Mouse (Mus musculus) kidney, postnatal 0 days (tissue): ENCODE measurements around the gene Ift52. TPM values are rescaled to one million over a fixed set of nuclear protein-coding genes. Genes with fewer than 3 reads are reported as not detected.

Source experiments
- ATAC-seq: fragments of 200-750 bp; cut with Nextera tagmentation; replicated peaks from 2 replicates; pipeline ENCODE4 v1.8.0; 2017; ENCODE audit warnings: low read depth, moderate number of reproducible peaks, moderate TSS enrichment, moderate library complexity; ENCODE audit not compliant: low FRiP score
- DNase-seq: peaks from one replicate; pipeline ENCODE4 v3.0.0-alpha.2; 2016; ENCODE audit warnings: low spot score
- H3K27ac ChIP-seq: fragments of 300-500 bp; sonication (generic); 2 replicates; pipeline ENCODE4 v1.5.1; 2014; ENCODE audit warnings: mild to moderate bottlenecking
- H3K27me3 ChIP-seq: fragments of 300-500 bp; sonication (generic); 2 replicates; pipeline ENCODE4 v1.6.1; 2014; ENCODE audit warnings: low read length, mixed read lengths; ENCODE audit not compliant: insufficient read depth
- H3K36me3 ChIP-seq: fragments of 300-500 bp; sonication (generic); 2 replicates; pipeline ENCODE4 v1.6.1; 2014; ENCODE audit warnings: low read length, mixed read lengths; ENCODE audit not compliant: insufficient read depth
- H3K4me1 ChIP-seq: fragments of 300-500 bp; sonication (generic); replicated peaks from 2 replicates; pipeline ENCODE4 v1.6.1; 2014; ENCODE audit warnings: antibody characterized with exemption, low read length, mixed read lengths; ENCODE audit not compliant: insufficient read depth
- H3K4me2 ChIP-seq: fragments of 300-500 bp; sonication (generic); 2 replicates; pipeline ENCODE4 v1.6.1; 2014; ENCODE audit warnings: mild to moderate bottlenecking, low read length, moderate library complexity, mixed read lengths
- H3K4me3 ChIP-seq: fragments of 300-500 bp; sonication (generic); replicated peaks from 2 replicates; pipeline ENCODE4 v1.5.1; 2014; ENCODE audit warnings: low read depth, low read length
- H3K9ac ChIP-seq: fragments of 300-500 bp; sonication (generic); 2 replicates; pipeline ENCODE4 v1.6.1; 2014; ENCODE audit warnings: low read depth, low read length
- H3K9me3 ChIP-seq: fragments of 300-500 bp; sonication (generic); replicated peaks from 2 replicates; pipeline ENCODE4 v1.6.1; 2016; ENCODE audit warnings: low read length, inconsistent platforms, mixed read lengths
- CTCF ChIP-seq: IDR thresholded peaks from 2 replicates; pipeline ENCODE4 v1.5.1; 2016; ENCODE audit warnings: antibody characterized with exemption, low read depth, mild to moderate bottlenecking, moderate library complexity
- WGBS: fragments of 180-500 bp; shearing (Covaris S2); extraction: QIAGEN DNeasy Blood & Tissue Kit; methylation state at CpG from one replicate; pipeline ENCODE4 v1.1.7; 2014; 5-methylcytosine and 5-hydroxymethylcytosine counted together
- polyA plus RNA-seq: library from polyadenylated mRNA; unstranded; fragments of >200 nt; fragmentation: Nextera tagmentation; extraction: Ambion mirVana; gene quantifications from 2 replicates; pipeline ENCODE4 v1.2.1, GENCODE M21; 2015

Ift52 gene
- polyA plus RNA-seq, 1 experiment from 2014 or later = 53.5 TPM

- no peak for ATAC-seq
- no peak overlapping the region for H3K4me3 ChIP-seq
- DNase-seq = no peak
Measured at GRCm38 (mm10) chr2:163074006-163074405, 56.9 kb downstream of the Ift52 start.

GRCm38 (mm10) chr2:163074808-163075207 is 57.7 kb downstream of the Ift52 start:
- Histone ChIP-seq H3K4me2 (no peak overlapping the region), H3K27ac (no peak overlapping the region), H3K9me3 (no peaks in the 10 kb centered on the region), H3K36me3 (no peaks in the 10 kb centered on the region), H3K4me1 (no peaks in the 10 kb centered on the region), H3K4me3 (no peak overlapping the region), H3K9ac (no peak overlapping the region), H3K27me3 (no peaks in the 10 kb centered on the region)
- no peak for DNase-seq
- no peak for TF ChIP-seq CTCF
- 90% methylated on average over 12 of the region's 12 CpGs for WGBS
- 0 out of 2 replicates have a peak, but pooled peaks have one; percentile 43 for ATAC-seq

More at GRCm38 (mm10) chr2:163074006-163074405, 56.9 kb downstream of the Ift52 start:
- no peaks in the 10 kb centered on the region for H3K36me3 ChIP-seq
- H3K4me2 ChIP-seq = no peak overlapping the region
- H3K27ac ChIP-seq = no peak overlapping the region
- no peaks in the 10 kb centered on the region for H3K4me1 ChIP-seq
- H3K9ac ChIP-seq = no peak overlapping the region
- no peaks in the 10 kb centered on the region for H3K27me3 ChIP-seq
- 73% methylated on average over 7 of the region's 7 CpGs for WGBS
- no peak for TF ChIP-seq CTCF
- no peaks in the 10 kb centered on the region for H3K9me3 ChIP-seq

DNA sequence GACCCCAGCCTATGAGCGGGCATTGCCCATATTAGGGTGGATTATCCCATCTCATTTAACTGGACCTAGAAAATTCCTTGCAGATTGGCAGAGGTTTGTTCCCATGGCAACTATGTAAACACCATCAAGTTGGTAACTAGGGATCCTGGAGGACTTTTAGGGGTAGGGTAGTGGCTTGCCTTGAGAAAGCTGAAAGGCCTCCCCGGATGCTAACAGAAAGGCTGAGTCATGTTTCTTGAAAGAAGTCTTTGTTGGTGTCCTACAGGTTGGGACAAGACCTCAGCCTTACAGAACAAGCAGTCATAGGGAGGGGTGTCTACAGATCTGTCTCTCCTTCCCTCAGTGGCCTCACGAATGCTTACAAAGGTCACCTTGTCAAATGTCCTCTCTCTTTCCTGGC is 58.1 kb downstream of the Ift52 start:
- H3K9me3 ChIP-seq = no peaks in the 10 kb centered on the region
- no peak overlapping the region for H3K4me2 ChIP-seq
- WGBS = 90% methylated on average over 3 of the region's 3 CpGs
- no peak overlapping the region for H3K27ac ChIP-seq
- H3K27me3 ChIP-seq = no peaks in the 10 kb centered on the region
- H3K9ac ChIP-seq = no peak overlapping the region
- TF ChIP-seq CTCF = no peak
- no peak overlapping the region for H3K4me3 ChIP-seq
- no peak for DNase-seq
- H3K4me1 ChIP-seq = no peaks in the 10 kb centered on the region
- no peaks in the 10 kb centered on the region for H3K36me3 ChIP-seq
- no peak for ATAC-seq

DNA sequence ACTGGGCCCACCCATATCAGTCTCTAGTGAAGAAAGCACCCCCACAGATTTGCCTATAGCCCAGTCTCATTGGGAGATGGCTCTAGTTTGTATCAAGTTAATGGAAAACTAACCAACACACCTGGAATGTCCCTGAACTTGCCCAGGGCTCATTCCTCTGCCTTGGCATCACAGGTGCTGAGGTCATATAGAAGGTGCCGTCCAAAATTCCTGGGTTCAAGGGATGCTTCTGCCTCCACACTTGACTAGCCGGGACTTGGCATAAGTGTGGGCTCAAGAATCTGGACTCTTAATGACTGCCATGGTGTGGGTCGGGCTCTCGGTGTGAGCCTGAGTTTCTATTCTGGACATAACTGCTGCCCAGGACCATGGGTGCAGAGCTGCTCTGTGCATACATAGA is 61.9 kb downstream of the Ift52 start:
- no peak overlapping the region for H3K27ac ChIP-seq
- ATAC-seq (no peak), DNase-seq (no peak)
- no peak overlapping the region for H3K9ac ChIP-seq
- no peak overlapping the region for H3K4me2 ChIP-seq
- H3K9me3 ChIP-seq = no peaks in the 10 kb centered on the region
- no peak overlapping the region for H3K4me3 ChIP-seq
- no peaks in the 10 kb centered on the region for H3K27me3 ChIP-seq
- 89% methylated on average over 4 of the region's 4 CpGs for WGBS
- no peaks in the 10 kb centered on the region for H3K36me3 ChIP-seq
- H3K4me1 ChIP-seq = no peaks in the 10 kb centered on the region
- TF ChIP-seq CTCF = no peak

- ATAC-seq = peak; percentile 30; the same call in 1 of the 2 replicates
- 44% methylated on average over 5 of the region's 5 CpGs for WGBS
Measured at GRCm38 (mm10) chr2:163082591-163082990, 65.4 kb downstream of the Ift52 start.

GRCm38 (mm10) chr2:163084519-163084918 is 67.4 kb downstream of the Ift52 start:
- Histone ChIP-seq H3K4me2 (no peak overlapping the region), H3K36me3 (no peaks in the 10 kb centered on the region), H3K27me3 (no peaks in the 10 kb centered on the region), H3K9ac (no peak overlapping the region), H3K9me3 (no peaks in the 10 kb centered on the region), H3K4me1 (no peaks in the 10 kb centered on the region), H3K4me3 (no peak overlapping the region), H3K27ac (no peak overlapping the region)
- DNase-seq (no peak), ATAC-seq (no peak)
- no peak for TF ChIP-seq CTCF
- 90% methylated on average over 3 of the region's 3 CpGs for WGBS

More at GRCm38 (mm10) chr2:163082591-163082990, 65.4 kb downstream of the Ift52 start:
- no peak overlapping the region for H3K9ac ChIP-seq
- no peaks in the 10 kb centered on the region for H3K27me3 ChIP-seq
- peak; percentile 54 for DNase-seq
- no peak overlapping the region for H3K27ac ChIP-seq
- no peaks in the 10 kb centered on the region for H3K36me3 ChIP-seq
- no peaks in the 10 kb centered on the region for H3K4me1 ChIP-seq
- H3K4me2 ChIP-seq = no peak overlapping the region
- TF ChIP-seq CTCF = no peak
- no peak overlapping the region for H3K4me3 ChIP-seq
- no peaks in the 10 kb centered on the region for H3K9me3 ChIP-seq

DNA sequence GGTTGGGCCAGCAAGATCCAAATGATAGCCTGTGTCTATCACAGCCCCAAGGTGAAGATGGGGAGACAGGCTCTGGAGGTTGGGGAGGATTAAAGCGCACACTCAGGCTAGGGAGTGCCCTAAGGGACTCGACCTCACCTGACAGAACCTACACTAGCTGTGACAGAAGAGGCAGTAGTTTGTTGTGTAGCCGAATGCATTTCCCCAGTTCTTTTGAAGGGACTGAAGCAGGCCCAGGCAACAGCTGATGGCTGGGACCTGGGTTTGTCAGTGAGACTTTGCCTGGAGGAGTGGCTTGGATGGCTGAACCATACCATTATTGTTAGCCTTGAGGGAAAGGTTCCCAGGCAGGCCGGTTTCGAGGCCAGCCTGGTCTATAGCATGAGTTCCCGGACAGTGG is 67.9 kb downstream of the Ift52 start:
- Histone ChIP-seq H3K9ac (no peak overlapping the region), H3K4me3 (no peak overlapping the region), H3K4me1 (no peaks in the 10 kb centered on the region), H3K36me3 (no peaks in the 10 kb centered on the region), H3K27ac (no peak overlapping the region), H3K4me2 (no peak overlapping the region), H3K9me3 (no peaks in the 10 kb centered on the region), H3K27me3 (no peaks in the 10 kb centered on the region)
- WGBS = 86% methylated on average over 6 of the region's 6 CpGs
- no peak for TF ChIP-seq CTCF
- DNase-seq (no peak), ATAC-seq (no peak)
